Mouse (Mus musculus): ENCODE measurements around the gene Fbxo48. TPM values are rescaled to one million over a fixed set of nuclear protein-coding genes. Genes with fewer than 3 reads are reported as not detected.

The Fbxo48 gene
- polyA plus RNA-seq, 1 experiment from 2014 or later: 0.17 TPM

DNA sequence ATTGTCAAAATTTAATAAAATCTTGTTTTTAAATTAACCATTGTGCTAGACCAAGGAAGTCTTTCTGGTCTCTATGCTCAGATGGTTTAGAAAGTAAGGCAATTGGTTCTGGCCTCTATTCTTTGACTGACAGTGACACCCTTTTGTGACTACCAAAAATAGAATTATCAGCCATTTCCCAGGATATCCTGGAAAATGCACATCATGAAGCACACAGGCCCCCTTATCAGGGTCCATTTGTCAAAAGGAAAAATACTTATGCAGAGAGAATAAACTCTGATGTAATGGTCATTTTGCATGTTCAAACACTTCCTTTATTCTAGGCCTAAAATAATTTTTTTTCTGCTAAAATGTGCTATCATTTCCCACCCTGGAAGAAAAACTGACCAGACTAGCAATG is 46.3 kb downstream of the Fbxo48 start:
- no peaks in the 10 kb centered on the region for H3K4me1 ChIP-seq (replicated peaks; ENCODE audit: control insufficient read depth, insufficient read depth, low read length)
- no peak overlapping the region for H3K4me3 ChIP-seq (ENCODE audit: low read depth, low read length)
- no peaks in the 10 kb centered on the region for H3K9me3 ChIP-seq (ENCODE audit: control insufficient read depth)
- no peak overlapping the region for H3K27ac ChIP-seq (ENCODE audit: low read depth, low read length)
- H3K27me3 ChIP-seq (replicated peaks; ENCODE audit: control insufficient read depth, insufficient read depth, low read length): no peaks in the 10 kb centered on the region
- no peak for ATAC-seq
- H3K4me2 ChIP-seq (replicated peaks; ENCODE audit: low read depth): no peak overlapping the region
- H3K9ac ChIP-seq (ENCODE audit: low read depth, low read length): no peak overlapping the region
- no peak for TF ChIP-seq CTCF (IDR thresholded peaks at IDR 0.05; ENCODE audit: low read depth)
- no peaks in the 10 kb centered on the region for H3K36me3 ChIP-seq (ENCODE audit: control insufficient read depth, insufficient read depth)

- TF ChIP-seq CTCF (IDR thresholded peaks at IDR 0.05; ENCODE audit: low read depth): no peak
- H3K36me3 ChIP-seq (ENCODE audit: control insufficient read depth, insufficient read depth): no peaks in the 10 kb centered on the region
- ATAC-seq: no peak
- no peak overlapping the region for H3K9ac ChIP-seq (ENCODE audit: low read depth, low read length)
- no peak overlapping the region for H3K27ac ChIP-seq (ENCODE audit: low read depth, low read length)
- H3K4me3 ChIP-seq (ENCODE audit: low read depth, low read length): no peak overlapping the region
- H3K4me1 ChIP-seq (replicated peaks; ENCODE audit: control insufficient read depth, insufficient read depth, low read length): no peaks in the 10 kb centered on the region
- H3K4me2 ChIP-seq (replicated peaks; ENCODE audit: low read depth): no peak overlapping the region
- no peaks in the 10 kb centered on the region for H3K9me3 ChIP-seq (ENCODE audit: control insufficient read depth)
- WGBS: 85% methylated on average over 4 of the region's 4 CpGs
- no peaks in the 10 kb centered on the region for H3K27me3 ChIP-seq (replicated peaks; ENCODE audit: control insufficient read depth, insufficient read depth, low read length)
These were observed 48.2 kb downstream of the Fbxo48 start for GRCm38 (mm10) chr11:16999387-16999786.

DNA sequence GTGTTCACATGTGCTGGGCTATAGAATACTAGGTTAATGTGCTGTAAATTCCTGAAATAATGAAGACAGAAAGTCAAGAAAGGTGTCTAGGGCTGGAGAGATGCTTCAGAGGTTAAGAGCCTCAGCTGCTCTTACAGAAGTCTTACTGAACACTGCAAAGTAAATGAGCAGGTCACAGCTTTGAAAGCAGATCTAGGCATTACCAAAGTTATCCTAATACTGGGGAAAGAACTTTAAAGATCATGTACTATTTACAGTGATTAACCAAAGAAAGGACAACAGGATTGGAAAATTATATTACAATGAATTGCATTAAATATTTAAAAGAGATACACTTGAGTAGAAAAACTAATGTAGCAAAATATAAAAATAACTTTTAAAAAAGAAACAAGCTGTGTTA is 48.8 kb downstream of the Fbxo48 start:
- no peak for TF ChIP-seq CTCF (IDR thresholded peaks at IDR 0.05; ENCODE audit: low read depth)
- H3K9ac ChIP-seq (ENCODE audit: low read depth, low read length): no peak overlapping the region
- no peaks in the 10 kb centered on the region for H3K36me3 ChIP-seq (ENCODE audit: control insufficient read depth, insufficient read depth)
- no peaks in the 10 kb centered on the region for H3K27me3 ChIP-seq (replicated peaks; ENCODE audit: control insufficient read depth, insufficient read depth, low read length)
- no peak overlapping the region for H3K27ac ChIP-seq (ENCODE audit: low read depth, low read length)
- H3K4me2 ChIP-seq (replicated peaks; ENCODE audit: low read depth): no peak overlapping the region
- ATAC-seq: no peak
- no peaks in the 10 kb centered on the region for H3K4me1 ChIP-seq (replicated peaks; ENCODE audit: control insufficient read depth, insufficient read depth, low read length)
- no peak overlapping the region for H3K4me3 ChIP-seq (ENCODE audit: low read depth, low read length)
- no peaks in the 10 kb centered on the region for H3K9me3 ChIP-seq (ENCODE audit: control insufficient read depth)

DNA sequence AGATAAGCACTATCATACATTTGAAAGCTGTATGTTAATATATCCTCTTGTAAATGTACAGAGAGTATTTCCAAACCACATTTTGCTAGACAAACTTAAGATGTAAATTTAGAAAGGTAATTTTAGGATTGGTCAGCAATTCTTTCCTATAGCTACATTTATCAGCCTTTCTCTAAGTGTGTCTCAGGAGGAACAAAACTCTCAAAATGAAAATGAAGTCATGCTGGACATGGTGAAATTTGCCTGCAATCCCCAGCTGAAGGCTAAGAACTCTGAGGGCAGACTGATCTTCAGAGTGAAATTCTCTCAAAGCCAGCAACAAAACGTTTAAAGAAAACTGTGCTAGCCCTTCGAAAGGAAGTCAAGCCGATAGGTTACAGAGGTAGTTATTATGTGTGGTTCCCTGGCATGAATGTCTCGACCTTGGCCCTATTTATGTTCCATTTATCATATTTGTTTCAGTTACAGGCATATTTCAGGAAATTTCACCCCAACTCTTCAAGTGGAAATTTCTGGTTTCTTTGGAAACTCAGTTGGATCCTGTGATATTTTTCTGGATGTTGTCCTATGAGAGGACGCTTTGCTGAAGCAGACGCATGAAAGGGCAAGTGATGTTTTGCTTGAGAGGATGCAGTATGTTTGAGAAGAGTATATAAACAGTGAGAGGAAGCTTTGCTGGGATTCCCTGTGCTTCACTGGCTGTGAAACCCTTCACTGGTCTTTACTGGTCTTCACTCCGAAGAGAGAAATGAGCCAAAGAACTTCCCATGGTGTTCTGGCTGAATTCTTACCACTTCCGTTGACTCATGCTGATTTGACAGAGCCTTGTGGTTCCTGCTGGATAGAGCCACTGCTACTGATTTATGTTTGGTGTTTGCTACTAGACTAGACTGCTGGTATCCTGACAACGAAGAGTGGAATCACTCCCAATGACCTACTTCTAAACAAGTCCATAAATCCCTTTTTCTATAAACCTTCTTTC is 49.5 kb downstream of the Fbxo48 start:
- no peak for ATAC-seq
- Histone ChIP-seq H3K4me2 (replicated peaks; ENCODE audit: low read depth) (no peak overlapping the region), H3K36me3 (ENCODE audit: control insufficient read depth, insufficient read depth) (no peaks in the 10 kb centered on the region), H3K9ac (ENCODE audit: low read depth, low read length) (no peak overlapping the region), H3K4me1 (replicated peaks; ENCODE audit: control insufficient read depth, insufficient read depth, low read length) (no peaks in the 10 kb centered on the region), H3K27ac (ENCODE audit: low read depth, low read length) (no peak overlapping the region), H3K4me3 (ENCODE audit: low read depth, low read length) (no peak overlapping the region), H3K9me3 (ENCODE audit: control insufficient read depth) (no peaks in the 10 kb centered on the region), H3K27me3 (replicated peaks; ENCODE audit: control insufficient read depth, insufficient read depth, low read length) (no peaks in the 10 kb centered on the region)
- WGBS: 68% methylated on average over 9 of the region's 9 CpGs
- no peak for TF ChIP-seq CTCF (IDR thresholded peaks at IDR 0.05; ENCODE audit: low read depth)

DNA sequence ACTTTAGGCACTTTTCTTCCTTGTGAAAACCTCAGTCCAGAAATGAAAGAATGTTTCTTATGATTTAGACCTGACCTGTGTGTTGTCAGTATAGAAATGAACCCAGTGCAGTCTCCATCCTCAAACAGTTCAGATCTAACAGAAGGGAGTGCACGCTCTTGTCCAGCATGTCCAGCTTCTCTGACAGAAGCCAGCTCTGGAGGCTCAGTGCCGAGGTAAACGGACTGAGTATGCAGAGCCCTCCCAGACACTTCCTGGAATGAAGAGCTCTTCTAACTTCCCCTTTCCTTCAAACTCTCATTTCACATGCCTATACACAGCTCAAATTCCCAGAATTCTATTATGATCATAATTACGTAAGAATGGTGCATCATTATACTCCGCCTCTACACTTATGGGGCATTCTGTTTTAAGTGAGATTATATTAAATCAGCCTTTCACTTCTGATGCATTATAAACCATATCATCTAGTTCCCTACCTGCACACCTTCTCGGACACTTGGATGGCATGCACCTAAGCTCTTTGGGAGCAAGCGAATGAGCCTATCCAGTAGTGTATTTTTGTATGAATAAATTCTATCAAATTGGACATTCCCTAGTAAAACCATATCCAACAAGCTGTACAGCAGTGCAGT is 51.7 kb downstream of the Fbxo48 start:
- Histone ChIP-seq H3K4me1 (replicated peaks; ENCODE audit: control insufficient read depth, insufficient read depth, low read length) (no peaks in the 10 kb centered on the region), H3K4me3 (ENCODE audit: low read depth, low read length) (no peak overlapping the region), H3K9ac (ENCODE audit: low read depth, low read length) (no peak overlapping the region), H3K36me3 (ENCODE audit: control insufficient read depth, insufficient read depth) (no peaks in the 10 kb centered on the region), H3K4me2 (replicated peaks; ENCODE audit: low read depth) (no peak overlapping the region), H3K27me3 (replicated peaks; ENCODE audit: control insufficient read depth, insufficient read depth, low read length) (no peaks in the 10 kb centered on the region), H3K9me3 (ENCODE audit: control insufficient read depth) (no peaks in the 10 kb centered on the region), H3K27ac (ENCODE audit: low read depth, low read length) (no peak overlapping the region)
- ATAC-seq: no peak
- WGBS: 70% methylated on average over 7 of the region's 7 CpGs
- no peak for TF ChIP-seq CTCF (IDR thresholded peaks at IDR 0.05; ENCODE audit: low read depth)

GRCm38 (mm10) chr11:17003757-17004156 is 52.6 kb downstream of the Fbxo48 start:
- H3K4me2 ChIP-seq (replicated peaks; ENCODE audit: low read depth): no peak overlapping the region
- no peaks in the 10 kb centered on the region for H3K4me1 ChIP-seq (replicated peaks; ENCODE audit: control insufficient read depth, insufficient read depth, low read length)
- no peak overlapping the region for H3K9ac ChIP-seq (ENCODE audit: low read depth, low read length)
- no peak overlapping the region for H3K4me3 ChIP-seq (ENCODE audit: low read depth, low read length)
- no peak for TF ChIP-seq CTCF (IDR thresholded peaks at IDR 0.05; ENCODE audit: low read depth)
- WGBS: 72% methylated on average over 3 of the region's 3 CpGs
- ATAC-seq: no peak
- H3K36me3 ChIP-seq (ENCODE audit: control insufficient read depth, insufficient read depth): no peaks in the 10 kb centered on the region
- no peaks in the 10 kb centered on the region for H3K27me3 ChIP-seq (replicated peaks; ENCODE audit: control insufficient read depth, insufficient read depth, low read length)
- H3K27ac ChIP-seq (ENCODE audit: low read depth, low read length): no peak overlapping the region
- no peaks in the 10 kb centered on the region for H3K9me3 ChIP-seq (ENCODE audit: control insufficient read depth)

Other genes starting within 250 kb of the Fbxo48 start
- 5.0 and 7.0 TPM in 2 replicates for gene Egfr, start 199.2 kb upstream of the Fbxo48 start, polyA plus RNA-seq (2015; fragmentation: Nextera tagmentation; extraction: Ambion mirVana)
- 12.2 and 12.4 TPM in 2 replicates for gene Cnrip1, start 100.2 kb downstream of the Fbxo48 start, polyA plus RNA-seq (2015; fragmentation: Nextera tagmentation; extraction: Ambion mirVana)
- gene Plek, start 101.0 kb downstream of the Fbxo48 start, polyA plus RNA-seq (2015; fragmentation: Nextera tagmentation; extraction: Ambion mirVana): 1.3 and 1.4 TPM in 2 replicates
- 78.6 and 87.0 TPM in 2 replicates for gene Ppp3r1, start 207.9 kb downstream of the Fbxo48 start, polyA plus RNA-seq (2015; fragmentation: Nextera tagmentation; extraction: Ambion mirVana)
- 10.9 and 11.7 TPM in 2 replicates for gene Wdr92, start 230.7 kb downstream of the Fbxo48 start, polyA plus RNA-seq (2015; fragmentation: Nextera tagmentation; extraction: Ambion mirVana)

All from intestine, postnatal 0 days (tissue).